Mouse (Mus musculus): ENCODE results near the gene Tjp2. TPM values are rescaled to one million over a fixed set of nuclear protein-coding genes. Genes with fewer than 3 reads are reported as not detected.
A peak's percentile ranks its signal among the peaks of the same experiment; 100 is the strongest.

Tjp2 gene
- polyA plus RNA-seq, 1 experiment from 2014 or later = 14.7 TPM

DNA sequence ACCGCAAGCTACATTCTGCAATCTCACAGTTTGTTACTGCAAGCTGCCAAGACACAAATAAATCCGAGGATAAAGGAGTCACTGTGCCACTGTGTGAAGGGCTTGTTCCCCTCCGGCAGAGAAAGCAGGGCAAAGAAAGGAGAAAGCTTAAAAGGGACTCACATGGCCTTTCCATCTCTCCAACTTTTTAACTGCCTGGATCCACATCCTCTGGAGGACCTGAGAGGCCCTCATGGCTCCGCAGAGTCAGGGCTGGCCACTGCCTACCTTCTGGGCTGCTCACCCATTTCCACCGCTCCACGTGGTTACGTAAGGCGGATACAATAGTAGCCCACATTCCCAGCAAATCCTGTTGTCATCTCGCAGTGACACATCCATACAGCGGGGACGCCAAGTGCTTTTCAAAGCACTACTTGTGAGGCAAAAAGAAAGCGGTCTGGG lies 82.2 kb downstream of the Tjp2 start:
- H3K27ac ChIP-seq (replicated peaks; ENCODE audit: low read depth, low read length) = no peak overlapping the region
- ATAC-seq (ENCODE audit: low read depth) = no peak
- no peaks in the 10 kb centered on the region for H3K9me3 ChIP-seq (ENCODE audit: control insufficient read depth, low read length)
- WGBS = 78% methylated on average over 12 of the region's 12 CpGs
- H3K27me3 ChIP-seq (replicated peaks; ENCODE audit: control insufficient read depth, insufficient read depth, low read length) = no peaks in the 10 kb centered on the region
- DNase-seq (ENCODE audit: low spot score) = no peak
- H3K4me1 ChIP-seq (ENCODE audit: control insufficient read depth, insufficient read depth, low read length) = no peaks in the 10 kb centered on the region
- H3K36me3 ChIP-seq (ENCODE audit: control insufficient read depth, insufficient read depth, low read length) = no peaks in the 10 kb centered on the region
- H3K4me2 ChIP-seq (ENCODE audit: low read depth, low read length) = no peak overlapping the region
- no peak overlapping the region for H3K9ac ChIP-seq (ENCODE audit: low read depth, low read length)
- no peak overlapping the region for H3K4me3 ChIP-seq (ENCODE audit: low read depth, low read length)

DNA sequence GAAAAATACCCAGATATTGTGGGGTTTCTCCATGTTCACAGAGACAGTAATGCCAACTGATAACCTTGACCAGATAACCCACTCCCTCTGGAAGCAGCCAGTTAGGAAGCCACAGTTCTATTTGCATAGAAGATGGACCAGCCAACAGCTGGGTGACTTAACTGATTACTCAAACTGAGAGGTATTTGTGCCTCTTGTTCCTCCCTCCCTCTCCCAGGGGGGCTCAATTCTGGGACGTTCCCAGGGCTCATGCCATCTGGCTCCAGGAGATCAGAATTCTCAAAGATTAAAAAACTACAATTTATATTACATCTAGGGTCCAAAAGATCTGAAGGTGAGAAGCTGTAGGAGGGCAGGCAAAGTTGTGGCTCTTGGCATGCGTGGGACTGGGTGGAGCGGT lies 84.5 kb downstream of the Tjp2 start:
- Histone ChIP-seq H3K36me3 (ENCODE audit: control insufficient read depth, insufficient read depth, low read length) (no peaks in the 10 kb centered on the region), H3K4me3 (ENCODE audit: low read depth, low read length) (no peak overlapping the region), H3K27ac (replicated peaks; ENCODE audit: low read depth, low read length) (no peak overlapping the region), H3K4me2 (ENCODE audit: low read depth, low read length) (no peak overlapping the region), H3K9ac (ENCODE audit: low read depth, low read length) (no peak overlapping the region), H3K9me3 (ENCODE audit: control insufficient read depth, low read length) (no peaks in the 10 kb centered on the region), H3K4me1 (ENCODE audit: control insufficient read depth, insufficient read depth, low read length) (peaks cover 2% of the 10 kb centered on the region; the same call in 1 of the 2 replicates), H3K27me3 (replicated peaks; ENCODE audit: control insufficient read depth, insufficient read depth, low read length) (no peaks in the 10 kb centered on the region)
- DNase-seq (ENCODE audit: low spot score) (no peak), ATAC-seq (ENCODE audit: low read depth) (no peak)
- WGBS = 64% methylated on average over 3 of the region's 3 CpGs

DNA sequence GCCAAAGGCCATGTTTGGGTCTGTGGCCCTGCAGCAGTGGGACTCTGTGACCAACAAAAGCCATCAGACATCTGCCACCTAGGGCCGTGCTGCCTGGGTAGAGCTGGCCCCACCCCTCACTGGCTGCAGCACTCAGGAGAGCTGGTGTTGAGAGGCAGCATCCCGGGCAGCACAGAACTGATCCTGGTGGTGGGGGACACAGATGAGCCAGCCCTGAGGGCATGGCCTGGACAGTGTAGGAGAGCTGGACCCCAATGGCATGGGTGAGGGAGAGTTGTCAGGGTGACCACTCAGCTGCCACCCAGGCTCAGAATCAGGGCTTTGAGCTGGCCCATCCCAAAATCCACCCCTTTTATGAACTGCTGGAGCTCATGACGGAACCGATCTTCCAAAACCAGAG lies 87.4 kb downstream of the Tjp2 start:
- Histone ChIP-seq H3K4me2 (ENCODE audit: low read depth, low read length) (no peak overlapping the region), H3K36me3 (ENCODE audit: control insufficient read depth, insufficient read depth, low read length) (no peaks in the 10 kb centered on the region), H3K27ac (replicated peaks; ENCODE audit: low read depth, low read length) (no peak overlapping the region), H3K27me3 (replicated peaks; ENCODE audit: control insufficient read depth, insufficient read depth, low read length) (no peaks in the 10 kb centered on the region), H3K4me3 (ENCODE audit: low read depth, low read length) (no peak overlapping the region), H3K9ac (ENCODE audit: low read depth, low read length) (no peak overlapping the region), H3K4me1 (ENCODE audit: control insufficient read depth, insufficient read depth, low read length) (peaks cover 7% of the 10 kb centered on the region; the same call in 1 of the 2 replicates), H3K9me3 (ENCODE audit: control insufficient read depth, low read length) (no peaks in the 10 kb centered on the region)
- DNase-seq (ENCODE audit: low spot score) (no peak), ATAC-seq (ENCODE audit: low read depth) (no peak)
- 74% methylated on average over 4 of the region's 4 CpGs for WGBS

DNA sequence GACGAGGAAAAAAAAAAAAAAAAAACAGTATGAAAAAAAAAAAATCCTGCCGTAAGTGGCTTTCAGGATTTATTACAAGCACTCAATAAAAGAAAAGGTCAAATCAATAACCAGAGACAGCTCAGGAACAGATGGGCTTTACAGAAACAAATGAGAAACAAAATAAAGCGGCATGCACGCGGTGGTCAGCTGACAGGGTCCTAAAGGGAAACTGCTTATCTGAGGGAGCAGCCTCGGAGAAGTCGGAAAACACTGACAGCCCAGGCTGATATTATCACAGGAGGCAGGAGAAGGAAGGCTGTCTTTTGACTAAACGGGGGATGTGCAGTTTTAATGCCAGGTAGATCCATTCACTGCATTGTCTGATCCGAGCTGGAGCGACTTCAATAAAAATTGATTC lies 89.8 kb downstream of the Tjp2 start:
- Histone ChIP-seq H3K4me1 (ENCODE audit: control insufficient read depth, insufficient read depth, low read length) (peaks cover 7% of the 10 kb centered on the region; the same call in 1 of the 2 replicates), H3K9ac (ENCODE audit: low read depth, low read length) (peak overlapping the region; percentile 37; the same call in 1 of the 2 replicates), H3K9me3 (ENCODE audit: control insufficient read depth, low read length) (no peaks in the 10 kb centered on the region), H3K4me3 (ENCODE audit: low read depth, low read length) (peak overlapping the region; percentile 32), H3K27ac (replicated peaks; ENCODE audit: low read depth, low read length) (no peak overlapping the region), H3K27me3 (replicated peaks; ENCODE audit: control insufficient read depth, insufficient read depth, low read length) (no peaks in the 10 kb centered on the region), H3K4me2 (ENCODE audit: low read depth, low read length) (peak overlapping the region; percentile 56), H3K36me3 (ENCODE audit: control insufficient read depth, insufficient read depth, low read length) (peaks cover 18% of the 10 kb centered on the region)
- 35% methylated on average over 10 of the region's 10 CpGs for WGBS
- DNase-seq (ENCODE audit: low spot score) (peak; percentile 40), ATAC-seq (ENCODE audit: low read depth) (no peak)

DNA sequence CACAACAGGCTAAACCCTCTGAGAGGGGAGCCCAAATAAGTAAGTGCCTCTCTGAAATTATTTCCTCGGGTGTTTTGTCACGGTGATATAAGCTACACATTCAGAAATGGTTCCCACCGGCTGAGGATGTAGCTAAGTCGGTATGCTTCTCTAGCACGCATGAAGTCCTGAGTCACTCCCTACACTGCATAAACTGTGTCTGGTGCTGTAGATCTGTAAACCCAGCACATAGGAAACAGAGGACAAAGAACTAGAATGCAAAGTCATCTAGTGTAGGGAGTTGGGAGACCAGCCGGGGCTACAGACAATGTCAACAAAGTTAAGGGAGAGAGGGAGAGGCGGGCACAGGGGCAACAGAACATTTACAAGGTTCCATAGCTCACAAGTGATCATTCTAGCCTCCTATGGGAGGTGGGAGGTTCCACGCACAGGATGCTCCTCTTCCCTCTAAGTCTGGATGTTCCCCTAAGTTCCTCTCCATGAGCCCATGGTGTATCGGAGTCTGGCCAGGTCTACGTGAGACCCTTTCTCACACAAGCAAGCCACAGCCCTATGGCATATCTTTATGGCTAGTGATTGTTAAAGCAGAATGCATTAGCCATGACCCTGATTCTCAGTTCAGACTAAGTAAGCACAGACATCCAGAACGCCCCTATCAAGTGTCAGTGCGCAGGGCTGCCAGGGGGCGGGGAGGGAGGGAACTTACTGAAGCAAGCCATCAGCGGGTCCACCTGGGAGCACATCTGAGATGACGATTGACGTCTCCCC lies 90.5 kb downstream of the Tjp2 start:
- no peak overlapping the region for H3K27ac ChIP-seq (replicated peaks; ENCODE audit: low read depth, low read length)
- peak overlapping the region; percentile 37 for H3K9ac ChIP-seq (ENCODE audit: low read depth, low read length)
- ATAC-seq (ENCODE audit: low read depth) (peak; percentile 53; the same call in 1 of the 2 replicates), DNase-seq (ENCODE audit: low spot score) (peak; percentile 47)
- H3K4me2 ChIP-seq (ENCODE audit: low read depth, low read length) = peak overlapping the region; percentile 56
- WGBS = 57% methylated on average over 16 of the region's 16 CpGs
- no peaks in the 10 kb centered on the region for H3K9me3 ChIP-seq (ENCODE audit: control insufficient read depth, low read length)
- no peaks in the 10 kb centered on the region for H3K27me3 ChIP-seq (replicated peaks; ENCODE audit: control insufficient read depth, insufficient read depth, low read length)
- H3K4me1 ChIP-seq (ENCODE audit: control insufficient read depth, insufficient read depth, low read length) = peaks cover 7% of the 10 kb centered on the region; the same call in 1 of the 2 replicates
- peak overlapping the region; percentile 32 for H3K4me3 ChIP-seq (ENCODE audit: low read depth, low read length)
- H3K36me3 ChIP-seq (ENCODE audit: control insufficient read depth, insufficient read depth, low read length) = peaks cover 19% of the 10 kb centered on the region

DNA sequence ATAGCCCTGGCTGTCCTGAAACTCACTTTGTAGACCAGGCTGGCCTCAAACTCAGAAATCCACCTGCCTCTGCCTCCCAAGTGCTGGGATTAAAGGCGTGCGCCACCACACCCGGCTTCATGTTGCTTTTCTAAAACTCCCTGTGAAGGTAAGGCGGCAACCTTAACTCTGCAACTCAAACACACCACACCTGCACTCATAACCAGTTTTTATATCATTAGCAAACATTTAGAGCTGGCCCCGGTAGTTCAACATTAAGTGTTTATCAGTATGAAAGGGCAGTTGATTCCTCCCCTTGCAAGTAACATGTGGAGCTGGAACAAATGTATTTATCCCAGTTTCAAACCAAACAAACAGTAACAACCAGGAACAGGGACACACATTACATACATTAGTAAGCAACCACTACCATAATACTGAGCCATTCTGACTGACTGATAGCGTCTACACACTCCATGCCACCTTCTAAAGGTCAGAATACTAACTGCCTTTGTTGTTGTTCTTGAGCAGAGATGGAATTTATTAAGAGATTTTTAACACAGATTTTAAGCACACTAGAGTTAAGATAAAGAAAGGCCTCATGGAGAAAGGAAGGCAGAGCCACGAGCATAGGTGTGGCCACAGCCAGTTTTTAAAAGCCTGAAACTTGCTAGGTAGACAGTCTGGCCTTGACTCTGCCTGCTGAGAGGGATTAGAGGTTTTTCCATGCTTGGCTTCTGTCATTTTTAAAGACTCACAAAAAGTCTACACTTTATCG lies 101.1 kb downstream of the Tjp2 start:
- Histone ChIP-seq H3K9me3 (ENCODE audit: control insufficient read depth, low read length) (no peaks in the 10 kb centered on the region), H3K36me3 (ENCODE audit: control insufficient read depth, insufficient read depth, low read length) (peaks cover 7% of the 10 kb centered on the region; the same call in 1 of the 2 replicates), H3K27ac (replicated peaks; ENCODE audit: low read depth, low read length) (no peak overlapping the region), H3K9ac (ENCODE audit: low read depth, low read length) (no peak overlapping the region), H3K4me3 (ENCODE audit: low read depth, low read length) (no peak overlapping the region), H3K4me2 (ENCODE audit: low read depth, low read length) (no peak overlapping the region), H3K4me1 (ENCODE audit: control insufficient read depth, insufficient read depth, low read length) (no peaks in the 10 kb centered on the region), H3K27me3 (replicated peaks; ENCODE audit: control insufficient read depth, insufficient read depth, low read length) (no peaks in the 10 kb centered on the region)
- no peak for DNase-seq (ENCODE audit: low spot score)
- ATAC-seq (ENCODE audit: low read depth) = no peak
- WGBS = 89% methylated on average over 8 of the region's 8 CpGs

DNA sequence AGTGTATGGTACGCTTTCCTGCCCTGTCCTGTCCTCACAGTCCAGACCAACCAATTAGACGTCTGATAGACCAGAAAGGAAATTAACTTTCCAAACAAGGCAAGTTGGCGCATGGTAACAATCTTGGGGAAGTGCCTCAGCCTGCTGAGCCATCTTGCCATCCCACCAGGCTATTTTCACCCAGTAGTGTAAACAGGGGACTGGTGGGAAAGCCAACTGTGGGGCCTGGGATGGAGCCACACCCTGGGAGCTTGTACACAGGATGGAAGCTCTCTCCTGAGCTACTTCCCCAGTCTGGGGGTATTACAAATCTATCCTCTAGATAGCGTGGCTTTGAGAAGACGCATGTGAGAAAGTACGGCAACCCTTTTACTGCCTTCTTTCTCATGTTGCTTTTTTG lies 101.7 kb downstream of the Tjp2 start:
- Histone ChIP-seq H3K9me3 (ENCODE audit: control insufficient read depth, low read length) (no peaks in the 10 kb centered on the region), H3K27ac (replicated peaks; ENCODE audit: low read depth, low read length) (no peak overlapping the region), H3K4me1 (ENCODE audit: control insufficient read depth, insufficient read depth, low read length) (no peaks in the 10 kb centered on the region), H3K9ac (ENCODE audit: low read depth, low read length) (no peak overlapping the region), H3K36me3 (ENCODE audit: control insufficient read depth, insufficient read depth, low read length) (peaks cover 4% of the 10 kb centered on the region; the same call in 1 of the 2 replicates), H3K27me3 (replicated peaks; ENCODE audit: control insufficient read depth, insufficient read depth, low read length) (no peaks in the 10 kb centered on the region), H3K4me3 (ENCODE audit: low read depth, low read length) (no peak overlapping the region), H3K4me2 (ENCODE audit: low read depth, low read length) (no peak overlapping the region)
- WGBS = 87% methylated on average over 6 of the region's 6 CpGs
- ATAC-seq (ENCODE audit: low read depth) (no peak), DNase-seq (ENCODE audit: low spot score) (no peak)

DNA sequence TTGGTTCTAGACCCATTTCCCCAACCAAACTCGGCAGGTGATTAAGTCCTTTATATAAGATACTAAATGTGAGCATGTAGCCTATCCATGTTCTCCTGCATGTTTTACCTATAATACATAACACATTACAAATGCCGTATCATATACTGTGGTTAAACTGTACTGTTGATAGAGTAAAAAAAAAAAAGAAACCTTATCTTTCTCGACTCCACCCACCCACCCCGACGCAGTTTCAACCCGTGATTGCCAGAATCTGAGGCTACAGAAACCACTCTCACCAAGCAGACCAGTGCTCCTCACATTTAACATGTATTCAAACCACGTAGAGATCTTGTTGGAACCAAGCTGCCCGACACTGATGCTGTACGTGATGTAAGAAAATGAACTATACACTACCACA lies 102.2 kb downstream of the Tjp2 start:
- no peak overlapping the region for H3K4me2 ChIP-seq (ENCODE audit: low read depth, low read length)
- H3K27me3 ChIP-seq (replicated peaks; ENCODE audit: control insufficient read depth, insufficient read depth, low read length) = no peaks in the 10 kb centered on the region
- H3K4me1 ChIP-seq (ENCODE audit: control insufficient read depth, insufficient read depth, low read length) = no peaks in the 10 kb centered on the region
- no peak overlapping the region for H3K4me3 ChIP-seq (ENCODE audit: low read depth, low read length)
- H3K9ac ChIP-seq (ENCODE audit: low read depth, low read length) = no peak overlapping the region
- no peak for ATAC-seq (ENCODE audit: low read depth)
- peaks cover 6% of the 10 kb centered on the region; the same call in 1 of the 2 replicates for H3K36me3 ChIP-seq (ENCODE audit: control insufficient read depth, insufficient read depth, low read length)
- WGBS = 84% methylated on average over 9 of the region's 9 CpGs
- no peaks in the 10 kb centered on the region for H3K9me3 ChIP-seq (ENCODE audit: control insufficient read depth, low read length)
- no peak for DNase-seq (ENCODE audit: low spot score)
- no peak overlapping the region for H3K27ac ChIP-seq (replicated peaks; ENCODE audit: low read depth, low read length)

All from embryonic facial prominence, embryonic 14.5 days (tissue).